Mouse (Mus musculus) 416B (cell line): ENCODE measurements at regions not wholly inside any gene's neighbourhood (a gene's known extent, or its start where the extent isn't known, plus 50 kb on each side); places are given as distances from the start of the nearest gene placed in this dataset.
"Not testable (repeated sequence)": the region's sequence is repeated elsewhere in the genome, so short reads cannot be mapped to it uniquely, and the experiment has no call there.

ENCODE experiments used
- DNase-seq: peaks from one replicate; pipeline ENCODE4 v3.0.0; 2011; ENCODE audit warnings: low read depth

- no peak for DNase-seq
These were observed 142.7 kb upstream of the Gnai1 start for GRCm38 (mm10) chr5:18502831-18503230.

GRCm38 (mm10) chr5:18494305-18494704 lies 134.2 kb upstream of the Gnai1 start:
- no peak for DNase-seq

GRCm38 (mm10) chr5:18489709-18490108 lies 129.6 kb upstream of the Gnai1 start:
- DNase-seq: no peak

GRCm38 (mm10) chr5:18487076-18487772 lies 127.1 kb upstream of the Gnai1 start:
- no peak for DNase-seq

GRCm38 (mm10) chr5:18484376-18484775 lies 124.2 kb upstream of the Gnai1 start:
- no peak for DNase-seq

GRCm38 (mm10) chr5:18478420-18478819 lies 118.3 kb upstream of the Gnai1 start:
- DNase-seq: no peak

GRCm38 (mm10) chr5:18477372-18478017 lies 117.3 kb upstream of the Gnai1 start:
- DNase-seq: no peak

- DNase-seq: peak; percentile 36
These were observed 112.0 kb upstream of the Gnai1 start for GRCm38 (mm10) chr5:18472114-18472513.

- no peak for DNase-seq
These were observed 97.6 kb upstream of the Gnai1 start for GRCm38 (mm10) chr5:18457771-18458170.

- DNase-seq: no peak
These were observed 96.0 kb upstream of the Gnai1 start for GRCm38 (mm10) chr5:18456196-18456595.

GRCm38 (mm10) chr5:18452871-18453757 lies 93.0 kb upstream of the Gnai1 start:
- DNase-seq: not testable (repeated sequence)

GRCm38 (mm10) chr5:18449261-18449660 lies 89.1 kb upstream of the Gnai1 start:
- no peak for DNase-seq

GRCm38 (mm10) chr5:18448330-18448670 lies 88.1 kb upstream of the Gnai1 start:
- no peak for DNase-seq

GRCm38 (mm10) chr5:18447665-18448329 lies 87.6 kb upstream of the Gnai1 start:
- no peak for DNase-seq

- DNase-seq: peak; percentile 67
These were observed 85.8 kb upstream of the Gnai1 start for GRCm38 (mm10) chr5:18445969-18446368.

GRCm38 (mm10) chr5:18439986-18440385 lies 79.8 kb upstream of the Gnai1 start:
- DNase-seq: no peak

- no peak for DNase-seq
These were observed 79.1 kb upstream of the Gnai1 start for GRCm38 (mm10) chr5:18439281-18439680.

GRCm38 (mm10) chr5:18436099-18436748 lies 76.1 kb upstream of the Gnai1 start:
- DNase-seq: no peak

GRCm38 (mm10) chr5:18434245-18434644 lies 74.1 kb upstream of the Gnai1 start:
- DNase-seq: no peak

GRCm38 (mm10) chr5:18433287-18433686 lies 73.1 kb upstream of the Gnai1 start:
- DNase-seq: no peak

- no peak for DNase-seq
These were observed 64.9 kb upstream of the Gnai1 start for GRCm38 (mm10) chr5:18425098-18425497.

GRCm38 (mm10) chr5:18414892-18415291 lies 54.7 kb upstream of the Gnai1 start:
- no peak for DNase-seq
